Mouse (Mus musculus): Measurements from ENCODE around the gene AI182371. TPM values are rescaled to one million over a fixed set of nuclear protein-coding genes. Genes with fewer than 3 reads are reported as not detected.

The AI182371 gene
- polyA plus RNA-seq, 2 experiments: 0.98 TPM; not detected in 1

- WGBS: 80% methylated on average over 5 of the region's 5 CpGs
- TF ChIP-seq POLR2A (IDR thresholded peaks at IDR 0.05; ENCODE audit: borderline replicate concordance, extremely low read depth, insufficient read depth, insufficient read length): no peak
- DNase-seq (ENCODE audit: low spot score): no peak
- H3K4me1 ChIP-seq (ENCODE audit: control insufficient read depth, insufficient read depth, low read length): no peaks in the 10 kb centered on the region
- no peak within 1 kb of the TSS for H3K27ac ChIP-seq (replicated peaks; ENCODE audit: low read depth, low read length)
- no peak within 1 kb of the TSS for H3K9ac ChIP-seq (ENCODE audit: low read depth, low read length, severe bottlenecking)
- no peak within 1 kb of the TSS for H3K4me3 ChIP-seq (replicated peaks; ENCODE audit: low read length)
- no peak for ATAC-seq (ENCODE audit: low FRiP score, low read depth)
- H3K4me2 ChIP-seq (replicated peaks; ENCODE audit: low read depth, low read length, severe bottlenecking): no peak within 1 kb of the TSS
- no peaks in the 10 kb centered on the region for H3K27me3 ChIP-seq (ENCODE audit: control insufficient read depth, insufficient read depth, low read length)
- no peaks in the 10 kb centered on the region for H3K9me3 ChIP-seq (ENCODE audit: control insufficient read depth, low read length)
- H3K36me3 ChIP-seq (ENCODE audit: control insufficient read depth, insufficient read depth, low read length): no peaks in the 10 kb centered on the region
Measured at GRCm38 (mm10) chr2:35061338-35061737, 40.0 kb downstream of the AI182371 start, which contains the start of gene Hc. TSS of gene Hc (minus strand) at chr2:35061438.

GRCm38 (mm10) chr2:35060897-35061296, 40.4 kb downstream of the AI182371 start:
- H3K4me2 ChIP-seq (replicated peaks; ENCODE audit: low read depth, low read length, severe bottlenecking): no peak overlapping the region
- H3K4me3 ChIP-seq (replicated peaks; ENCODE audit: low read length): no peak overlapping the region
- ATAC-seq (ENCODE audit: low FRiP score, low read depth) (no peak), DNase-seq (ENCODE audit: low spot score) (no peak)
- 51% methylated on average over 6 of the region's 6 CpGs for WGBS
- TF ChIP-seq POLR2A (IDR thresholded peaks at IDR 0.05; ENCODE audit: borderline replicate concordance, extremely low read depth, insufficient read depth, insufficient read length): no peak
- no peaks in the 10 kb centered on the region for H3K36me3 ChIP-seq (ENCODE audit: control insufficient read depth, insufficient read depth, low read length)
- no peak overlapping the region for H3K9ac ChIP-seq (ENCODE audit: low read depth, low read length, severe bottlenecking)
- H3K4me1 ChIP-seq (ENCODE audit: control insufficient read depth, insufficient read depth, low read length): no peaks in the 10 kb centered on the region
- no peaks in the 10 kb centered on the region for H3K9me3 ChIP-seq (ENCODE audit: control insufficient read depth, low read length)
- H3K27me3 ChIP-seq (ENCODE audit: control insufficient read depth, insufficient read depth, low read length): no peaks in the 10 kb centered on the region
- no peak overlapping the region for H3K27ac ChIP-seq (replicated peaks; ENCODE audit: low read depth, low read length)

- no peaks in the 10 kb centered on the region for H3K27me3 ChIP-seq (ENCODE audit: control insufficient read depth, insufficient read depth, low read length)
- 83% methylated on average over 5 of the region's 5 CpGs for WGBS
- H3K4me1 ChIP-seq (ENCODE audit: control insufficient read depth, insufficient read depth, low read length): no peaks in the 10 kb centered on the region
- no peak overlapping the region for H3K9ac ChIP-seq (ENCODE audit: low read depth, low read length, severe bottlenecking)
- no peaks in the 10 kb centered on the region for H3K9me3 ChIP-seq (ENCODE audit: control insufficient read depth, low read length)
- H3K27ac ChIP-seq (replicated peaks; ENCODE audit: low read depth, low read length): no peak overlapping the region
- no peak overlapping the region for H3K4me3 ChIP-seq (replicated peaks; ENCODE audit: low read length)
- H3K4me2 ChIP-seq (replicated peaks; ENCODE audit: low read depth, low read length, severe bottlenecking): no peak overlapping the region
- no peaks in the 10 kb centered on the region for H3K36me3 ChIP-seq (ENCODE audit: control insufficient read depth, insufficient read depth, low read length)
- DNase-seq (ENCODE audit: low spot score) (no peak), ATAC-seq (ENCODE audit: low FRiP score, low read depth) (no peak)
- TF ChIP-seq POLR2A (IDR thresholded peaks at IDR 0.05; ENCODE audit: borderline replicate concordance, extremely low read depth, insufficient read depth, insufficient read length): no peak
Measured at GRCm38 (mm10) chr2:35060256-35060655, 41.1 kb downstream of the AI182371 start.

GRCm38 (mm10) chr2:35058325-35058724, 43.0 kb downstream of the AI182371 start:
- H3K9ac ChIP-seq (ENCODE audit: low read depth, low read length, severe bottlenecking): no peak overlapping the region
- TF ChIP-seq POLR2A (IDR thresholded peaks at IDR 0.05; ENCODE audit: borderline replicate concordance, extremely low read depth, insufficient read depth, insufficient read length): no peak
- no peak overlapping the region for H3K27ac ChIP-seq (replicated peaks; ENCODE audit: low read depth, low read length)
- no peaks in the 10 kb centered on the region for H3K27me3 ChIP-seq (ENCODE audit: control insufficient read depth, insufficient read depth, low read length)
- H3K4me3 ChIP-seq (replicated peaks; ENCODE audit: low read length): no peak overlapping the region
- no peak overlapping the region for H3K4me2 ChIP-seq (replicated peaks; ENCODE audit: low read depth, low read length, severe bottlenecking)
- ATAC-seq (ENCODE audit: low FRiP score, low read depth): no peak
- no peaks in the 10 kb centered on the region for H3K36me3 ChIP-seq (ENCODE audit: control insufficient read depth, insufficient read depth, low read length)
- WGBS: 80% methylated on average over 2 of the region's 2 CpGs
- no peaks in the 10 kb centered on the region for H3K4me1 ChIP-seq (ENCODE audit: control insufficient read depth, insufficient read depth, low read length)
- H3K9me3 ChIP-seq (ENCODE audit: control insufficient read depth, low read length): no peaks in the 10 kb centered on the region
- no peak for DNase-seq (ENCODE audit: low spot score)

DNA sequence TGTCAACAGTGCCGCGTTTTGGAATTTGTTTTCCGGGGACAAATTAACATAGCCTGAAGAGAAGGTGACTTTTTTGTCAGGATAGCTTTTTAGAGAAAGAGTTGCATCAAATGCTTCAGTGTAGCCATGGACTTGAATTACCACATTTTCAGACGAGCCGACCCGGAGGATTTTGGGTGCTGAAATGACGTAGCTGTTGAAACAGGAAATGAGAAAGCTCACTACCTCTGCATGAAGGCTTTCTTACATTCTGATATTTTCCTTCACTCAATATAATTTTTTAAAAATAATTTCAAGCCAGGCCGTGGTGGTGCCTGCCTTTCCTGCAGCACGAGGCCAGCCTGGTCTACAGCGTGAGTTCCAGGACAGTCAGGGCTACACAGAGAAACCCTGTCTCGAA, 44.1 kb downstream of the AI182371 start:
- TF ChIP-seq POLR2A (IDR thresholded peaks at IDR 0.05; ENCODE audit: borderline replicate concordance, extremely low read depth, insufficient read depth, insufficient read length): no peak
- 75% methylated on average over 11 of the region's 11 CpGs for WGBS
- ATAC-seq (ENCODE audit: low FRiP score, low read depth) (no peak), DNase-seq (ENCODE audit: low spot score) (no peak)
- Histone ChIP-seq H3K36me3 (ENCODE audit: control insufficient read depth, insufficient read depth, low read length) (no peaks in the 10 kb centered on the region), H3K4me3 (replicated peaks; ENCODE audit: low read length) (no peak overlapping the region), H3K4me2 (replicated peaks; ENCODE audit: low read depth, low read length, severe bottlenecking) (no peak overlapping the region), H3K9ac (ENCODE audit: low read depth, low read length, severe bottlenecking) (no peak overlapping the region), H3K4me1 (ENCODE audit: control insufficient read depth, insufficient read depth, low read length) (no peaks in the 10 kb centered on the region), H3K9me3 (ENCODE audit: control insufficient read depth, low read length) (no peaks in the 10 kb centered on the region), H3K27ac (replicated peaks; ENCODE audit: low read depth, low read length) (no peak overlapping the region), H3K27me3 (ENCODE audit: control insufficient read depth, insufficient read depth, low read length) (no peaks in the 10 kb centered on the region)

- Histone ChIP-seq H3K9me3 (ENCODE audit: control insufficient read depth, low read length) (no peaks in the 10 kb centered on the region), H3K4me1 (ENCODE audit: control insufficient read depth, insufficient read depth, low read length) (no peaks in the 10 kb centered on the region), H3K36me3 (ENCODE audit: control insufficient read depth, insufficient read depth, low read length) (no peaks in the 10 kb centered on the region), H3K9ac (ENCODE audit: low read depth, low read length, severe bottlenecking) (no peak overlapping the region), H3K27me3 (ENCODE audit: control insufficient read depth, insufficient read depth, low read length) (no peaks in the 10 kb centered on the region), H3K4me2 (replicated peaks; ENCODE audit: low read depth, low read length, severe bottlenecking) (no peak overlapping the region), H3K27ac (replicated peaks; ENCODE audit: low read depth, low read length) (no peak overlapping the region), H3K4me3 (replicated peaks; ENCODE audit: low read length) (no peak overlapping the region)
- ATAC-seq (ENCODE audit: low FRiP score, low read depth) (no peak), DNase-seq (ENCODE audit: low spot score) (no peak)
- no peak for TF ChIP-seq POLR2A (IDR thresholded peaks at IDR 0.05; ENCODE audit: borderline replicate concordance, extremely low read depth, insufficient read depth, insufficient read length)
- 34% methylated on average over 5 of the region's 5 CpGs for WGBS
Measured at GRCm38 (mm10) chr2:35048851-35049250, 52.5 kb downstream of the AI182371 start.

Measured in limb, embryonic 14.5 days (tissue).